Mouse (Mus musculus): ENCODE data around the gene Ptcd1. TPM values are rescaled to one million over a fixed set of nuclear protein-coding genes. Genes with fewer than 3 reads are reported as not detected.
"Not testable (repeated sequence)": the region's sequence is repeated elsewhere in the genome, so short reads cannot be mapped to it uniquely, and the experiment has no call there.

The Ptcd1 gene
- polyA plus RNA-seq, 1 experiment from 2014 or later, result 17.9 TPM

DNA sequence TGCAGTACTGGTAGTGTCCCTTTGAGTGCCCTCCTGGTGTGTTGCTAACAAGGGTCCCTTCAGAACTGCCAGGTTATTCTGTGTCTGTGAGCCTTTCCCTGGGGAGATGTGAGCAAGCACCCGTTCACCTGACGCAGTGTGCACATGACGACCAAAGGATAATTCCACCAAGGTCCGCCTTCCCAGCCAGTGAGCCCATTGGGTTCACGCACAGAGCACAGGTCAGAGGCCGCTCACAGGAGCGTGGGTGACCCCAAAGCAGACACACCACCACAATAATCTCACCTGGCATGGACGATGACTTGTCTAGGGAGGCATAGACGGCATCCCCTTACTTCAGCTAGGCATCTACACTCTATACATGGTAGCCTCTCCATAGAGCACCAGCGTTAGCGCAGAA, 65.5 kb downstream of the Ptcd1 start:
- H3K27ac ChIP-seq (ENCODE audit: low read depth, low read length); H3K9me3 ChIP-seq (ENCODE audit: control insufficient read depth, low read length); H3K4me1 ChIP-seq (ENCODE audit: control insufficient read depth, insufficient read depth, low read length); ATAC-seq (ENCODE audit: insufficient read depth, low FRiP score, low TSS enrichment); H3K9ac ChIP-seq (ENCODE audit: low read length); H3K4me3 ChIP-seq (ENCODE audit: low read depth, low read length); H3K4me2 ChIP-seq (ENCODE audit: low read depth); DNase-seq (ENCODE audit: low spot score); H3K27me3 ChIP-seq (ENCODE audit: control insufficient read depth, insufficient read depth, low read length): not testable (repeated sequence)
- WGBS, result 98% methylated on average over 11 of the region's 11 CpGs
- peaks cover 28% of the 10 kb centered on the region for H3K36me3 ChIP-seq (ENCODE audit: control insufficient read depth, insufficient read depth, low read length)

DNA sequence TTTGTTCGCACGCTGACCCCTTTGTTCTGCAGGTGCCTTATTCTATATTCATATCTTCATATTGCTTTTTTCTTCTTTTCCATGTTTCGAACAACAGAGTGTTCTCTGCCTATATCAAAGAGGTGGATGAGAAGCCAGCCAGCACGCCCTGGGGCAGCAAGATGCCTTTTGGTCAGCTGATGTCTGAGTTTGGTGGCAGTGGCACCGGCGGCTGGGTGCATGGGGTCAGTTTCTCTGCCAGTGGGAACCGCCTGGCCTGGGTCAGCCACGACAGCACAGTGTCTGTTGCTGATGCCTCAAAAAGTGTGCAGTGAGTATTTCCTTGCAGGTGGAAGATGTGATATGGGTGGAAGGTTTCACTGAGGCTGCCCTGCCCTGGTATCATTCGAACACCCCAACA, 65.9 kb downstream of the Ptcd1 start:
- Histone ChIP-seq H3K27me3 (ENCODE audit: control insufficient read depth, insufficient read depth, low read length) (no peaks in the 10 kb centered on the region), H3K4me1 (ENCODE audit: control insufficient read depth, insufficient read depth, low read length) (no peaks in the 10 kb centered on the region), H3K27ac (ENCODE audit: low read depth, low read length) (no peak overlapping the region), H3K9ac (ENCODE audit: low read length) (no peak overlapping the region), H3K4me3 (ENCODE audit: low read depth, low read length) (no peak overlapping the region), H3K36me3 (ENCODE audit: control insufficient read depth, insufficient read depth, low read length) (peaks cover 28% of the 10 kb centered on the region), H3K9me3 (ENCODE audit: control insufficient read depth, low read length) (no peaks in the 10 kb centered on the region), H3K4me2 (ENCODE audit: low read depth) (no peak overlapping the region)
- 93% methylated on average over 9 of the region's 9 CpGs for WGBS
- DNase-seq (ENCODE audit: low spot score) (no peak), ATAC-seq (ENCODE audit: insufficient read depth, low FRiP score, low TSS enrichment) (no peak)

DNA sequence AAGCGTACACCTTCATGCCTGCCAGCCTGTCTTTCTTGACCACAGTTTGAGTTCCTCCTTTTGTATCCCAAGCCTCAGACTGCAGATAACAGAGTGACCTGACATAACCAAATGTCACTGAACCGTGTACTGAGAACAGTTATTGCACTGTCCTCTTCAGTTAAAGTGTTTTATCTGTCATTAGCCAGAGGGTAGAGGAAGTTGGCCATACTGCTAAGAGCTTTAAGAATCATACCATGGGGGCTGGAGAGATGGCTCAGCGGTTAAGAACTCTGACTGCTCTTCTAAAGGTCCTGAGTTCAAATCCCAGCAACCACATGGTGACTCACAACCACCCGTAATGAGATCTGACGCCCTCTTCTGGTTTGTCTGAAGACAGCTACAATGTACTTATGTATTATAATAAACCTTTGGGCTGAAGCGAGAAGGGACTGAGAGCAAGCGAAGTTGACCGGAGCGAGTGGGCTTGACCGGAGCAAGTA, 68.5 kb downstream of the Ptcd1 start:
- H3K4me1 ChIP-seq (ENCODE audit: control insufficient read depth, insufficient read depth, low read length), result no peaks in the 10 kb centered on the region
- no peak overlapping the region for H3K9ac ChIP-seq (ENCODE audit: low read length)
- ATAC-seq (ENCODE audit: insufficient read depth, low FRiP score, low TSS enrichment) (no peak), DNase-seq (ENCODE audit: low spot score) (no peak)
- no peak overlapping the region for H3K4me3 ChIP-seq (ENCODE audit: low read depth, low read length)
- H3K4me2 ChIP-seq (ENCODE audit: low read depth), result no peak overlapping the region
- WGBS, result 92% methylated on average over 10 of the region's 10 CpGs
- H3K27ac ChIP-seq (ENCODE audit: low read depth, low read length), result no peak overlapping the region
- H3K36me3 ChIP-seq (ENCODE audit: control insufficient read depth, insufficient read depth, low read length), result peaks cover 22% of the 10 kb centered on the region
- no peaks in the 10 kb centered on the region for H3K27me3 ChIP-seq (ENCODE audit: control insufficient read depth, insufficient read depth, low read length)
- H3K9me3 ChIP-seq (ENCODE audit: control insufficient read depth, low read length), result no peaks in the 10 kb centered on the region

Other genes with a start within 250 kb of the Ptcd1 start
- 19.6 and 21.3 TPM in 2 replicates for gene Smurf1, start 201.3 kb downstream of the Ptcd1 start, polyA plus RNA-seq (2014; fragmentation: Nextera tagmentation; extraction: Ambion mirVana)
- not detected in 2 replicates for gene Gm4871, start 134.4 kb downstream of the Ptcd1 start, polyA plus RNA-seq (2014; fragmentation: Nextera tagmentation; extraction: Ambion mirVana)
- gene 1700018F24Rik, start 124.1 kb downstream of the Ptcd1 start, polyA plus RNA-seq (2014; fragmentation: Nextera tagmentation; extraction: Ambion mirVana), result not detected in 2 replicates
- gene Arpc1a, start 83.3 kb downstream of the Ptcd1 start, polyA plus RNA-seq (2014; fragmentation: Nextera tagmentation; extraction: Ambion mirVana), result 175 and 176 TPM in 2 replicates
- gene Kpna7, start 83.1 kb downstream of the Ptcd1 start, polyA plus RNA-seq (2014; fragmentation: Nextera tagmentation; extraction: Ambion mirVana), result not detected in 2 replicates
- 68.5 and 72.5 TPM in 2 replicates for gene Arpc1b, start 52.9 kb downstream of the Ptcd1 start, polyA plus RNA-seq (2014; fragmentation: Nextera tagmentation; extraction: Ambion mirVana)
- gene Pdap1, start 26.9 kb downstream of the Ptcd1 start, polyA plus RNA-seq (2014; fragmentation: Nextera tagmentation; extraction: Ambion mirVana), result 112 and 116 TPM in 2 replicates
- 250 and 260 TPM in 2 replicates for gene Bud31, start 26.7 kb downstream of the Ptcd1 start, polyA plus RNA-seq (2014; fragmentation: Nextera tagmentation; extraction: Ambion mirVana)
- gene Cpsf4, start 105 bp upstream of the Ptcd1 start, polyA plus RNA-seq (2014; fragmentation: Nextera tagmentation; extraction: Ambion mirVana), result 34.4 and 41.1 TPM in 2 replicates
- 507 and 532 TPM in 2 replicates for gene Atp5j2, start 25.0 kb upstream of the Ptcd1 start, polyA plus RNA-seq (2014; fragmentation: Nextera tagmentation; extraction: Ambion mirVana)
- 8.8 and 9.5 TPM in 2 replicates for gene Zkscan14, start 34.8 kb upstream of the Ptcd1 start, polyA plus RNA-seq (2014; fragmentation: Nextera tagmentation; extraction: Ambion mirVana)
- gene Zkscan5, start 37.5 kb upstream of the Ptcd1 start, polyA plus RNA-seq (2014; fragmentation: Nextera tagmentation; extraction: Ambion mirVana), result 19.1 and 21.1 TPM in 2 replicates
- 43.3 and 47.5 TPM in 2 replicates for gene Zfp655, start 64.6 kb upstream of the Ptcd1 start, polyA plus RNA-seq (2014; fragmentation: Nextera tagmentation; extraction: Ambion mirVana)
- gene Zscan25, start 113.4 kb upstream of the Ptcd1 start, polyA plus RNA-seq (2014; fragmentation: Nextera tagmentation; extraction: Ambion mirVana), result 0.58 and 0.76 TPM in 2 replicates
- gene Cyp3a57, start 178.2 kb upstream of the Ptcd1 start, polyA plus RNA-seq (2014; fragmentation: Nextera tagmentation; extraction: Ambion mirVana), result not detected in 2 replicates